Mouse (Mus musculus): ENCODE results near the gene Cyth1.

Gene Cyth1

DNA sequence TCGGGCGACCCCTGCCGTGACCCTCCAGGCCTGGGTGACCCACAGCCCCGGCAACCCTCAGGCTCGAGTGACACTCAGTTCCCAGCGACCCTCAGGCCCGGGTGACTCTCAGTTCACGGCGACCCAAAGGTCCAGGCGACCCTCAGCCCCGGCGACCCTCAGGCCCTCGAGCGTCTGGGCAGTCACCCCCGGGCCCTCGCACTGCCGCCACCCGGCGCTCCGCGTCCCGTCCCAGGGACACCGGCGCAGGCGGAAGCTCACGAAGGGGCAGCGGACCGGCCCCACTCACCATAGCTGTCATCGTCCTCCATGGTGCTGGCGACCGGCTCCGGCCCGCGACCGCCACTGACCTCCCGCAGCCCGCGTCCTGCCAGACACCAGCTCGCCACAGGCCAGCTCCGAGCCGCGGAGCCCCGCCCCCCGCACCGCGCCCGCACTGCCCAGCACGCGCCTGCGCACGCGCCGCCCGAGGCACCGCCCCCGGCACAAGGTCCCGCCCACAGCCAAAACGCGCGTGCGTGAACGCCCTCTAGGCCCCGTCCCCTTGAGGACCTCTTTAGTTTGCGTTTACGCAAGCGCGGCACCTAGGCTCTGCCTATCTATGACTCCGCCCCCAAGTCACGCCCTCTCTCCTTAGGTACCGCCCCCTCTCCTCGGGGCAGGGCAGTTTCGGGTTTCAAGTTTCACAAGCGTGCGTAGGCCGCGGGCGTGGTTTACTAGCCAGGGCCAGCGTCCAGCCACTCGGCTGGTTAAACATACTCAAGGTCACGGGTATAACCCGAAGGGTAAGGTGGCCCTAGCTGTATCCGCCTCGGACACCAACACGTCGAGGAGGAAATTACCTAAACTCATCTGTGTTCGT, at the start of gene Cyth1:
Gene Cyth1, minus strand, starts transcription at position 443 of the 862 bp plus-strand sequence.
- peak; percentile 100 for DNase-seq (ENCODE audit: inconsistent age in 2 of 2, low spot score in 1 of 2)

DNA sequence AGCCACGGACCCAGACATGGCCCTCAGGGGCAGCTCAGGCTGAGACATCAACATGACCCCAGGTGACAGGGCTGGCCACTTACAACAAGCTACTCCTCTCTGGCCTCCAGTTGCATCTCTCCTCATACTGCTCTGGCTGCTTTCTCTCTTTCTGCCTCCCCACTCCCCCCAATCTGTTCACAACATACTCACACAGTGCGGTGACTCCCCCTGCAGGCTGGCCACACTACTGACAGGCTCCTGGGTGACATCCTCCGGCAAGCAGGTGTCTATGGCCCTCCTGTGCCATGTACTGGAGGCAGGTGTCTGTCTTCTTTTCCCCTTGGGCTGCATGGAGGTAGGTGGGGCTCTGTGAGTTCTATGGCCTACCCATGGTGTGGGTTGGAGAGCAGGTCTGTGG, 49.6 kb upstream of the Cyth1 start:
- DNase-seq (ENCODE audit: inconsistent age in 2 of 2, low spot score in 1 of 2), result no peak

DNA sequence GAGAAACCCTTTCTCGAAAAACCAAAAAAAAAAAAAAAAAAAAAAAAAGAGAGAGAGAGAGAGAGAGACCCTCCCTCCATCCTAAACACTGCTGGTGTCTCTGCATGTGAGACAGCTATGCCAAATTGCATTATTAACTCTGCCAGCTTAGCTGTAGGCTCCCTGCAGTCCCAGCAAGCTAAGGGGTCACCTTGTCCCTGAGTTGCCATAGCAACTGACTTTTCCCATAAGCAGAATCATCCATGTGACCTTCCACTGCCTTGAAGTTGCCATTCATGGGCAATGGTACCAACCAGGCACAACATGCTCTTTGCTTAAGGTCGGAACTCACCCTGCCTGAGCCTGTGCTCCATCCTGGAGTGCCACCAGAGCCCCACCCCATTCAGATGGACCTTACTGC, 46.6 kb upstream of the Cyth1 start:
- no peak for DNase-seq (ENCODE audit: inconsistent age in 2 of 2, low spot score in 1 of 2)

DNA sequence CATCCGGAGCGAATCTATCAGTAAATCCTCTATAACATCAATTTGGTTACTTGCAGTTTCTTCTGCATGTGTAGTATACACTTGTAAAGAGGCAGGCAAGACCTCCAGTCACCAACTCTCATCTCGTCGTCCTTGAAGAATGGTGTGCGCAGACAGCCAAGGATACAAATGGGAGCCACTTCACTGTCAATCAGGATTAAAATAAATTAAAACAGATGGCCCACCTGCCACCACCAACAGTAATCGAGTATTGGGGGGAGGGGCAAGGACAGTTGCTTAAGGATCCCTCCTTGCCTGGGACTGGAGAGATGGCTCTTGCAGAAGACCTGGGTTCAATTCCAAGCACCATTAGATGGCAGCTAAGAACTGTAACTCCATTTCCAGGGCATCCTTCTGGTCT, 44.3 kb upstream of the Cyth1 start:
- no peak for DNase-seq (ENCODE audit: inconsistent age in 2 of 2, low spot score in 1 of 2)

DNA sequence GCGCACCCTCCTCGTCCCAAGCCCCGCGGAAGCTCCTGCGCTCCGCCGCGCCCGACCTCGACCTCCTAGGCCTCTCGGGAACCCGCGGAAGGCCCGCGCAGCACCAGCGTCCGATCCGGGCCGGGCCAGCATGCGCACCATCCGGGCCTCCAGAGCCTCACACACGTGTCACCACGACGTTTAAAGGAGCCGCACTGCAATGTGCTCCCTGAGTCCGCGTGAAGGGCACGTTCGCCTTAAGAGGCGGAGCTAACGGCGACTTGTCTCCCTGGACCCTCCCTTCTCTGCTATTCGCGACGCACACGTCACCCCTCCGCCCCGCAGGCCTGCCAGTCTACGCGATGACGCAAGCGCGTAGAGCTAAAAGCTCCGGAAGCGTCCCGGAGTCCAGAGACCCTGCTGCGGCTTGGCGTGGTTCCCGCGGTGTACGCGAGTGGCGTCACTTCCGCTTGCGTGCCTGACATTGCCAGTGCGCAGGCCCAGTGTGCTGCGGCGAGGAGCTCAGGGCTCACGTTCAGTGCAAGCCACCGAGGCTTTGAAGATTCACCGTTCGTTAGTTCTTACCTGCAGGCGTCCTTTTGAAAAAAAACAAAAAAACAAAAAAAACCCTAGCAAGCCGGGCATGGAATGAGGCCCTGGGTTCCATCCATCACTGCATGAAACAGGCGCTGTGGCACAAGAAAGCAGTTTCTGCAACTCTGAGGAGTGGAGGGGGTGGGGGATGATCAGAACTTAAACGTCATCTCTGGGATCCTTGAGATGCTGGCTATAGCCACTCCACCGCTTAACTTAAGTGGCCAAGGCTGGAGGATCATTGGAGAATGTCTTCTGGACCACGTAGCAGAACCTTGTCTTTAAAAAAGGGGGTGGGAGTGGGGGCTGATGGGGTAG, 41.9 kb upstream of the Cyth1 start, which contains the start of gene Usp36:
Gene Usp36, minus strand, starts transcription at position 246 of the 891 bp plus-strand sequence.
- DNase-seq (ENCODE audit: inconsistent age in 2 of 2, low spot score in 1 of 2), result peak; percentile 100

DNA sequence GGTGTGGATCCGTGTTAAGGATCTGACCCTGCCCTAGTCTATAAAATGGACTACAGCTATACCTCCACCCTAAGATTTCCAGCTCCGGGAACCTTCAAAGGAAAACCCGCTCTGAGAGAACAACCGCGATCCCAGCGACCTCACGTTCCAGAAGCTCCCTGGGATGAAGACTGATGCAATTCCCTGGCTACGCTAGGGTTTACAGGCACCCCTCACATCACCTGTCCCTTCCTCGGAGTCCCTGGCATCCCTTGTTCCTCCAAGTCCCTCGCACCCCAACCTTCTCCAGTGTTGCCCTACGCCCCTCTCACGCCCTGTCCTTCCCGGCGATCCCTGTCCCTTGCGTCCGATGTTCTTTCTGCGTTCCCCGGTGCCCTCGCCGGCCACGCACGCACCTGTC, 41.2 kb upstream of the Cyth1 start:
- no peak for DNase-seq (ENCODE audit: inconsistent age in 2 of 2, low spot score in 1 of 2)

DNA sequence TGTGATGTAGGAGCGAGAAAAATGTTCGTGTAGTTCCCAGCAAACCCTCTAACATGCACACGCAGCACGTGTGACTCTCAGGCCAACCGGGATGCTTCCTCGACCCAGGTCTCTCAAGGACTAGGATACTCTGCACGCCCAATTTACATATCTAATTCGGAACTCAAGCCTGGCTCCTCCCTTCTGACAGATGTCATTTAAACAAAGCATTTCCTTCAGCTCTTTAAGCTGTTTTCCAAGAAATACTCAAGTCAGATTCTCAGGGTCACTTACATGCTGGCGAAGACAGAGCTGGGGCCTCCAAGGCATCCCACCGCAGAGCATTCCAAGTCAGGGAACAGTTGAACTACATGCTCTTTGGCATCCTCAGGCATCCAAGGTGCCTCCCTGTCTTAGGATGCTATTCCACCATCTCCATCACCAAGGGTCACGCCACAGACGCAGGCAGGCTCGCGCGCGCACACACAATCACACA, 40.7 kb upstream of the Cyth1 start:
- DNase-seq (ENCODE audit: inconsistent age in 2 of 2, low spot score in 1 of 2), result peak; percentile 42 to 72

DNA sequence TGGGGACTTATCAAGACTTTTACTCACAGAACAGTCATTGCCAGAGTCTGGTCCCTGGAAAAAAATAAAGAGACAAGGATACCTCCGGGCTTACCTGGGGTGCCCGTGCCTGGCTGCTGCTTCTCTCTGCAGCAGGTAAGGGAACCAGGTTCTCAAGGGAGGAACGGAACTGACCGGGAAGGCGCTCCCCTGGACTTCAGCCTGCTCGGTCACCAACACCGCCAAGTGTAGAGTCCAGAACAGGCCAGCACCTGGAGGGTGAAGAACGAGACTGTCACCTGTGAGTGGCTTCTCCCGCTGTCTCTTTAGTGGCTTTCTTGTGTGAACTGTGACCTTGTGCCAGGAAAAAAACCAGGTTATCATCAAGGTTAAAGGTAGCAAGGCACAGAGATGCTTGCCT, 39.2 kb upstream of the Cyth1 start:
- no peak for DNase-seq (ENCODE audit: inconsistent age in 2 of 2, low spot score in 1 of 2)

DNA sequence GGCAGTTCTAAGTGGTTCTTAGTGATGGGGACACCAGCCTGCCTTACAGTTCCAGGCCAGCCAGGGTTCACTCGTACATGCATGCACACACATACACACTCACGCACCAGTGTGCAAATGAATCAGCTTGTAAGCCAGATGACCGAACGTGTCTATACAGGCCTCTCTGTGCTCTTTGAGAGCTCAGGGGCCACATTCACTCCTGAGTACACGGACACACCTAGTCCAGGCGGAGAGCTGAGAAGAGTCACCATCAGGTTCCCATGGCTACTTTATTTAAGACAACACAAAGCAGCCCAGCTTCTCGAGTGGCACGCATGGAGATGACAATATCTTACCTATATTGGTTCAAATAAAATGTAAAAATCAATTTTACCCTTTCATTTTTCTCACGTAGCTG, 38.0 kb upstream of the Cyth1 start:
- DNase-seq (ENCODE audit: inconsistent age in 2 of 2, low spot score in 1 of 2), result no peak

DNA sequence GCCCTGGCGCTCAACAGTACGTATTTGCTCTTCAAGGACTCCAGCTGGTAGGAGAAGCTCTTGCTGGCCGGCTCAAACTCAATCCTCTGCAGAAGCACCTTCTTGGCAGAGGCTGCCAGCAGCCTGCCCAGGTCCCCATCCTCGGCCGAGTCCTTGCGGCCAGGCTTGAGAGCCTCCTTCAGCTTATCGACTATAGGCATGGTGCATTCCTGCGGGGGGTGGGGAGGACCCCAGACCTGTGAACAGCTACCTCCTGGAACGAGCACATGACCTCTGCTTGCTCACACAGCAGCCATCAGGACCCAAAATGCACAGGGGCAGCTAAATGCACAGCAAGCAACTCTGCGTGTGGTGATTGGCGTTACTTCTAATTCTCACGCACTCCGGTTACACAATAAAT, 37.4 kb upstream of the Cyth1 start:
- DNase-seq (ENCODE audit: inconsistent age in 2 of 2, low spot score in 1 of 2), result no peak

DNA sequence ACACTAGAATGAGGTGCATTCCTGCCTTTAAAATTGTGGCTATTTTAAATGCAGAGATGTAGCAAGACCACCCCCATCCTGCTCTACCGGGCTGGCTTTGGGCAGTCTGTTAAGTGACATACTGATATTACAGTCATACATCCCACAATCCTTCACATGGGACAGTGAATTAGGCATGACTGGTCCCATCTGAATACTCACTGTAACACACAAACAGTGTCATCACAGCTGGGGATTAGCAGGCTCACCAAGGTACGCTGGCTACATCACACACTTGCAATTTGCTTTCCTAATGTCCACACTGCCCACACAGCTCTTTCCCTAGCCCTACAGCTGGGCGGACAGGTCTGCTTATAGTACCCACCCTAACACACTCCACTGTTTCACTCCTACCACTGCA, 31.8 kb upstream of the Cyth1 start:
- no peak for DNase-seq (ENCODE audit: inconsistent age in 2 of 2, low spot score in 1 of 2)

DNA sequence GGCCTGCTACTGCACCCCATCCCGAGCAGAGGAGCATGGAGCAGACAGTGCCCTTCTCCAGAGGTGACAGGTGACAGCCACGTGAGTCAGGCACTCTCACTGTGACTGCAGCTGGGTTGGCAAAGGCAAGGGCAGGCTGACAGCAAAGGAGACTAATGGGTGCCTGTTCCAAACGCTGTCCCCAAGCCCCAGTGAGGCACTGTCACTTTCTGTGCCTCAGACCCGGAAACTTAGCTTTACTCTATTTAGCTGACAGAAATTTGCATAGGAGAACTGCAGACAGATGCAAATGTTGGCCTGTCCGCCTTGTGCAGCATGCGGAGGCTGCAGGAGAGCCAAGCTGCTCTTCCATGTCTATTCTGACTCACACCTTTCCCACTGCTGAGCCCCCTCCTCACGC, 27.9 kb upstream of the Cyth1 start:
- no peak for DNase-seq (ENCODE audit: inconsistent age in 2 of 2, low spot score in 1 of 2)

DNA sequence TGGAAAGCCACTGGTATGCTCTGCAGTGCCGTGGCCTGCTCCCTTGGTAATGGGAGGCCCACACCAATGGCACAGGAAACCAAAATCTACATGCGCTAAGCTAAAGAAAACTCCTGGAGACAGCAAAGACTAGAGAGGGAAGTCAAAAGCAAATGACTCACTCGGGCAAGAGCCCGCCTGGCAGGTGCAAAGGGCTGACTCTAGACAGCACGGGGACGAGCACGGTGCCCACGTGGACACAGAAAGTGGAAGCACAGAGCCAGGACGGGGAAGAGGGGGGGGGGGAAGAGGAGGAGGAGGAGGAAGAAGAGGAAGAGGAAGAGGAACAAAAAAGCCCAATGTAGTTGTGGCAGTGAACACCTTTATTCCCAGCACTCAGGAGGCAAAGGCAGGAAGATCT, 26.7 kb upstream of the Cyth1 start:
- no peak for DNase-seq (ENCODE audit: inconsistent age in 2 of 2, low spot score in 1 of 2)

DNA sequence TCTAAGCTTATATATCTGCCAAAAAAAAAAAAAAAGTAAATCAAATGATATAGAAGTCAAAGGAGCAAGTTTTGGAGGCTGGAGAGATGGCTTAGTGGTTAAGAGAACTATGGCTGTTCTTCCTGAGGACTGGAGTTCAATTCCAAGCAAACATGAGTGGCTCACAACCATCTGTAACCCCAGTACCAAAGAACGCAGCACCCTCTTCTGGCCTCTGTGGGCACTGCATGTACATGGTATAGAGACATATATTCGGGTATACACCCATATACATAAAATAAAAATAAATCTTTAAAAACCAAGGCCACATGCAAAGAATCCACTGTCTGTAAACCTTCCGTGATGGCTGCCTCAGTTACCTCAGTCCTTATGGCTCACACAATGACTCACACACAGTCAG, 21.4 kb upstream of the Cyth1 start:
- no peak for DNase-seq (ENCODE audit: inconsistent age in 2 of 2, low spot score in 1 of 2)

DNA sequence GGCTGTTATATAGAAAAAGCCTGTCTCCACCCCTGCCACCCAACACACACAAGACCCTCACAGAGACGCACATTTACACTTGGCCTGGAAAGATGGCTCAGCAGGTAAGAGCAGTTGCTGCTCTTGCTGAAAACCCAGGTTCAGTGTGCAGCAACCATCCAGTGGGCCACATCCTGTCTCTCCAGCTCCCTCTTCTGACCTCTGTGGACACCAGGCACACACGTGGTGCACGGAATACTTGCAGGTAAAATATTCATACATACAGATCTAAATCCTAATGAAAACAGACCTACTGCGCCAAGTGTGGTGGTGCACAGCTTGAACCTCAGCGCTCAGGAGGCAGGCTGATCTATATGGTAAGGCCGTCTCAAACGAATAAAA, 18.3 kb upstream of the Cyth1 start:
- no peak for DNase-seq (ENCODE audit: inconsistent age in 2 of 2, low spot score in 1 of 2)

DNA sequence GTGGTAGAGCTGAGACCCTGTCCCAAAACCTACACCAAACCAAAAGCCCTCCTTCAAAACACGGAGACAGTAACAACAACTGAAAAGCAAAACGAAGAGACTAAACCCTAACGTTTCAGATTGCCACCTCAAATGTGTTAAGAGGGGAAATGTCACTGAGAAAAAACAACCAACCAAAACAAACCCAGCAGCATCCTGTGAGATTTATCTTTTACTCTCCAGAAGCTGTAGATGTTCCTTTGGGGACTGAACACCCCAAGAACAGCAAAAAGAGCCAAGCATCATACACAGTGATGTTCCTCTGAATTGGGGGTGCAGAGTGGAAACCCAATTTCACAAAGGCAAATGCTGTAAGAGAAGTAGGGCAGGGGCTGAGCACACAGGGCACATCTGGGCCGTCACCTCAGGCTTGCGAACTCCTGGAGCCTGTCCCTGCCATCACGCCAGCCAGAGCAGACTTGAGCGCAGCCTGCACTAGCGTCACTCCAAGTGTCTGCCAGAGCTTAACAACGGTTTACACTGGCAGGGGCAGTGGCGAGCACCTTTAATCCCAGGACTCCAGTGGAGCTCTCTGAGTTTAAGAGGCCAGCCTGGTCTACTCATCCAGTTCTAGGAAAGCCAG, 17.8 kb upstream of the Cyth1 start:
- no peak for DNase-seq (ENCODE audit: inconsistent age in 2 of 2, low spot score in 1 of 2)

DNA sequence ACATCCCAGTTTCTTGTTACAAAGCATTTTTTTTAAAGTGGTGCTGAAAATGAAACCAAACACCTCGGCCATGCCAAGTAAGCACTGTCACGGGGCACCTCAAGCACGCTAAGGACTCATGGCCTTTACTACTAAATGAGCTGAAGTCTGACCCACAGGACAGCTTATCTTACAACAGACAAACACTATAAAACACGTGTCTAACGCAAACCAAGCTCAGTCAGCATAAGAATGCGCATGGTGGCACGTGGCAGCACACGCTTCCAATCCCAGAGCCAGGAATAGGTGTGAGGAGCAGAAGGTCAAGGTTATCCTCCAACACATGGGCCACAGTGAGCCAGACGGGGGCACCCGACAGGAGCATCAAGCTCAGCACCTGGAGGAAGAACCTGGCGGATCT, 17.2 kb upstream of the Cyth1 start:
- peak; percentile 73 to 84 for DNase-seq (ENCODE audit: inconsistent age in 2 of 2, low spot score in 1 of 2)

DNA sequence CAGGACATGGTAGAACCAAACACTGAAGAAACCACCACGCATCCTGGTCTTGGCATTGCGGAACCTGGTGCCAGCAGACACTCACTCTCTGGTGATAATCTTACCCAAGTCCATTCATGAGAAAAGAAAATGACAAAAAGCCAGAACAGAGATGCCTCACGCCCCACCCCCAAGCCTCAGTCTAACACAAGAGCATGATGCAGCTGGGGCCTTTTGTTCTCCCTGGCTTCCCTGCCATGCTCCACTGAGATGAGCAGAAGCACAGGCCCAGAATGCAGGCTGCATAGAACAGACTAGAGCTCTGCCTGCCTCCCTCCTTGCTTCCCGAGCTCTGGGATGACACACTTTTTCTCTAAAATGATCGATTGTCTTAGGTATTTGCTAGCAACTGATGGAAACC, 14.8 kb upstream of the Cyth1 start:
- no peak for DNase-seq (ENCODE audit: inconsistent age in 2 of 2, low spot score in 1 of 2)

DNA sequence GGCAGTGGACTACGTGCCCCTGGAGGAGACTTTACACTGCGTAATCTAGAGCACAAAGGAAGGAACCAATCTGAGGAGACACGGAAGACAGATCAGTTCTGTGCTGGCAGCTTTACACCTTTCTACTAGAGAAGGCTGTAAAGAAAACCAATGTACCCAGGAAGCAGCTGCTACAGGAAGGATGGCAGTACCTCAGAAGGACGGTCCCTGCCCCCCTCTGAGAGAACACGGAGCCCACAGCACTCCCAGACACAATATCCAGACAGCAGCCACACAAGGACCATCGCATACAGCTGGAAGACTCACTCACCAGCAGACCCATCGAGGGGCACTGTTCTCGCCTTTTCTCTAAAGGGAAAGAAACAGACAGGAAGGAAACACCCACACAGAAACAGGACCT, 11.7 kb upstream of the Cyth1 start:
- DNase-seq (ENCODE audit: inconsistent age in 2 of 2, low spot score in 1 of 2), result no peak

DNA sequence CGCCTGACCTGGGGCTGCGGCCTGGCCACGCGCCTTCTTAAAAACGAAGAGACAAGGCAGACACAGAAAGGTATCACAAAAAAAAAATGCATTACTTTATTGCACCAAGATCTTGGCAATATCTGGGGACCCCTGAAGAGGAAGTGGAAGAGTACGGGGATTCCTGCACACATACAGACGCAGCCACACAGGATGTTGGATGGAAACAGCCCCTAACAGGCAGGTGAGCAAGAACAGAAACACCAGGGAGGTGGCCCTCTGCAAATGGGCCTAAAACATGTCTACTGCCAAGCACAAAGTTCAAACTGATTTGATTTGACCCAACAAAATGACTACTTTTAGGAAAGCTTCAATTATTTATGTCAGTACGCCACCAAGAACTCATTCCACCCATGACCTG, 11.2 kb upstream of the Cyth1 start:
- DNase-seq (ENCODE audit: inconsistent age in 2 of 2, low spot score in 1 of 2), result no peak

DNA sequence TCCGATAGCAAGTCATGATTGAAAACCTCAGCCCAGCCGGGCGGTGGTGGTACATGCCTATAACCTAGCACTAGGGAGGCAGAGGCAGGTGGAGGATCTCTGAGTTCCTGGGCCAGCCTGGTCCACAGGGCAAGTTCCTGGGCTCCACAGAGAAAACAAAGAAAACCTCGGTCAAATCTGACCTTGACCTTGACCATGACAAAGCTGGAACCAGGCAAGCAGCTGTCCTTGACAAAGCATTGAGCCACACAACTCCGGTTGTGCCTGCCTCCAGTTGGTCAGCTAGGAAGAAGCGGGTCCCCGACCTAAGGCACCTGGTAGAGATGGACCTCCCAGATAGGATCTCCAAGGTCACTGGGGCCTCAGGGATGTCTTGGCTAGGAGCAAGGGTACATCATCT, 8.0 kb upstream of the Cyth1 start:
- peak; percentile 70 to 86 for DNase-seq (ENCODE audit: inconsistent age in 2 of 2, low spot score in 1 of 2)
